Mouse (Mus musculus): ENCODE measurements around the gene Elk4. TPM values are rescaled to one million over a fixed set of nuclear protein-coding genes. Genes with fewer than 3 reads are reported as not detected.

The Elk4 gene
- polyA plus RNA-seq (2016; fragmentation: Nextera tagmentation; extraction: Ambion mirVana) = 12.2 and 15.3 TPM in 2 replicates

- Histone ChIP-seq H3K9me3 (no peaks in the 10 kb centered on the region), H3K27me3 (ENCODE audit: insufficient read depth, poor library complexity, severe bottlenecking) (no peaks in the 10 kb centered on the region), H3K27ac (peak within 1 kb of the TSS; percentile 100), H3K36me3 (no peaks in the 10 kb centered on the region), H3K4me1 (peaks cover 23% of the 10 kb centered on the region), H3K4me3 (peak within 1 kb of the TSS; percentile 89)
- under 1% methylated on average over 61 of the region's 61 CpGs for WGBS
- DNase-seq (ENCODE audit: low spot score) = peak; percentile 93
Measured at GRCm38 (mm10) chr1:132007282-132007815, at the start of gene Elk4. Gene Elk4, plus strand, starts transcription at chr1:132007607.

GRCm38 (mm10) chr1:131961004-131961403 is 46.4 kb upstream of the Elk4 start:
- no peak overlapping the region for H3K4me3 ChIP-seq
- peaks cover 85% of the 10 kb centered on the region for H3K27me3 ChIP-seq (ENCODE audit: insufficient read depth, poor library complexity, severe bottlenecking)
- 59% methylated on average over 2 of the region's 2 CpGs for WGBS
- DNase-seq (ENCODE audit: low spot score) = no peak
- H3K27ac ChIP-seq = no peak overlapping the region
- H3K36me3 ChIP-seq = no peaks in the 10 kb centered on the region
- peaks cover 24% of the 10 kb centered on the region for H3K4me1 ChIP-seq
- H3K9me3 ChIP-seq = no peaks in the 10 kb centered on the region

- H3K36me3 ChIP-seq = no peaks in the 10 kb centered on the region
- H3K27me3 ChIP-seq (ENCODE audit: insufficient read depth, poor library complexity, severe bottlenecking) = peaks cover 86% of the 10 kb centered on the region
- H3K4me3 ChIP-seq = peak within 1 kb of the TSS; percentile 88
- peak within 1 kb of the TSS; percentile 69 for H3K27ac ChIP-seq
- DNase-seq (ENCODE audit: low spot score) = no peak
- no peaks in the 10 kb centered on the region for H3K9me3 ChIP-seq
- H3K4me1 ChIP-seq = peaks cover 21% of the 10 kb centered on the region
- WGBS = under 1% methylated on average over 34 of the region's 35 CpGs
Measured at GRCm38 (mm10) chr1:131962606-131963084, 44.8 kb upstream of the Elk4 start, which contains the start of gene Slc45a3. Gene Slc45a3, plus strand, starts transcription at chr1:131962967.

GRCm38 (mm10) chr1:131963085-131963951 is 44.1 kb upstream of the Elk4 start:
- DNase-seq (ENCODE audit: low spot score) = no peak
- no peaks in the 10 kb centered on the region for H3K36me3 ChIP-seq
- H3K27ac ChIP-seq = peak overlapping the region; percentile 69
- peak overlapping the region; percentile 88 for H3K4me3 ChIP-seq
- under 1% methylated on average over 75 of the region's 76 CpGs for WGBS
- H3K27me3 ChIP-seq (ENCODE audit: insufficient read depth, poor library complexity, severe bottlenecking) = peaks cover 89% of the 10 kb centered on the region
- H3K9me3 ChIP-seq = no peaks in the 10 kb centered on the region
- peaks cover 21% of the 10 kb centered on the region for H3K4me1 ChIP-seq

GRCm38 (mm10) chr1:131964100-131964499 is 43.3 kb upstream of the Elk4 start:
- Histone ChIP-seq H3K9me3 (no peaks in the 10 kb centered on the region), H3K27me3 (ENCODE audit: insufficient read depth, poor library complexity, severe bottlenecking) (peaks cover 97% of the 10 kb centered on the region), H3K4me3 (peak overlapping the region; percentile 88), H3K4me1 (peaks cover 28% of the 10 kb centered on the region), H3K36me3 (no peaks in the 10 kb centered on the region), H3K27ac (no peak overlapping the region)
- DNase-seq (ENCODE audit: low spot score) = no peak
- 11% methylated on average over 5 of the region's 5 CpGs for WGBS

GRCm38 (mm10) chr1:131964580-131964979 is 42.8 kb upstream of the Elk4 start:
- no peak for DNase-seq (ENCODE audit: low spot score)
- Histone ChIP-seq H3K4me3 (no peak overlapping the region), H3K27ac (no peak overlapping the region), H3K36me3 (no peaks in the 10 kb centered on the region), H3K9me3 (no peaks in the 10 kb centered on the region), H3K27me3 (ENCODE audit: insufficient read depth, poor library complexity, severe bottlenecking) (peaks cover 100% of the 10 kb centered on the region), H3K4me1 (peaks cover 29% of the 10 kb centered on the region)
- 68% methylated on average over 7 of the region's 7 CpGs for WGBS

GRCm38 (mm10) chr1:131965818-131966217 is 41.6 kb upstream of the Elk4 start:
- DNase-seq (ENCODE audit: low spot score) = no peak
- WGBS = 45% methylated on average over 5 of the region's 5 CpGs
- Histone ChIP-seq H3K4me3 (no peak overlapping the region), H3K4me1 (peaks cover 34% of the 10 kb centered on the region), H3K27ac (no peak overlapping the region), H3K9me3 (no peaks in the 10 kb centered on the region), H3K36me3 (no peaks in the 10 kb centered on the region), H3K27me3 (ENCODE audit: insufficient read depth, poor library complexity, severe bottlenecking) (peaks cover 100% of the 10 kb centered on the region)

- Histone ChIP-seq H3K4me1 (peaks cover 49% of the 10 kb centered on the region), H3K27ac (no peak overlapping the region), H3K27me3 (ENCODE audit: insufficient read depth, poor library complexity, severe bottlenecking) (peaks cover 100% of the 10 kb centered on the region), H3K36me3 (no peaks in the 10 kb centered on the region), H3K4me3 (no peak overlapping the region), H3K9me3 (no peaks in the 10 kb centered on the region)
- 69% methylated on average over 7 of the region's 7 CpGs for WGBS
- no peak for DNase-seq (ENCODE audit: low spot score)
Measured at GRCm38 (mm10) chr1:131967336-131967735, 40.1 kb upstream of the Elk4 start.

- Histone ChIP-seq H3K27me3 (ENCODE audit: insufficient read depth, poor library complexity, severe bottlenecking) (peaks cover 97% of the 10 kb centered on the region), H3K4me1 (peaks cover 49% of the 10 kb centered on the region), H3K9me3 (no peaks in the 10 kb centered on the region), H3K4me3 (no peak overlapping the region), H3K27ac (no peak overlapping the region), H3K36me3 (no peaks in the 10 kb centered on the region)
- no peak for DNase-seq (ENCODE audit: low spot score)
- WGBS = 38% methylated on average over 3 of the region's 3 CpGs
Measured at GRCm38 (mm10) chr1:131968556-131968955, 38.9 kb upstream of the Elk4 start.

GRCm38 (mm10) chr1:131968983-131969382 is 38.4 kb upstream of the Elk4 start:
- peaks cover 96% of the 10 kb centered on the region for H3K27me3 ChIP-seq (ENCODE audit: insufficient read depth, poor library complexity, severe bottlenecking)
- H3K4me1 ChIP-seq = peaks cover 45% of the 10 kb centered on the region
- H3K27ac ChIP-seq = no peak overlapping the region
- 56% methylated on average over 6 of the region's 6 CpGs for WGBS
- no peak overlapping the region for H3K4me3 ChIP-seq
- no peaks in the 10 kb centered on the region for H3K36me3 ChIP-seq
- DNase-seq (ENCODE audit: low spot score) = no peak
- H3K9me3 ChIP-seq = no peaks in the 10 kb centered on the region

GRCm38 (mm10) chr1:131969825-131970224 is 37.6 kb upstream of the Elk4 start:
- H3K4me1 ChIP-seq = peaks cover 40% of the 10 kb centered on the region
- no peak overlapping the region for H3K27ac ChIP-seq
- H3K9me3 ChIP-seq = no peaks in the 10 kb centered on the region
- H3K27me3 ChIP-seq (ENCODE audit: insufficient read depth, poor library complexity, severe bottlenecking) = peaks cover 96% of the 10 kb centered on the region
- WGBS = 47% methylated on average over 4 of the region's 4 CpGs
- H3K36me3 ChIP-seq = no peaks in the 10 kb centered on the region
- DNase-seq (ENCODE audit: low spot score) = no peak
- H3K4me3 ChIP-seq = no peak overlapping the region

GRCm38 (mm10) chr1:131970322-131970660 is 37.1 kb upstream of the Elk4 start:
- Histone ChIP-seq H3K9me3 (no peaks in the 10 kb centered on the region), H3K27ac (peak overlapping the region; percentile 75; the same call in 1 of the 2 replicates), H3K4me3 (peak overlapping the region; percentile 42), H3K27me3 (ENCODE audit: insufficient read depth, poor library complexity, severe bottlenecking) (peaks cover 96% of the 10 kb centered on the region), H3K36me3 (no peaks in the 10 kb centered on the region), H3K4me1 (peaks cover 40% of the 10 kb centered on the region)
- DNase-seq (ENCODE audit: low spot score) = no peak
- WGBS = 40% methylated on average over 5 of the region's 5 CpGs

Data from heart, embryonic 10.5 days (tissue).